Mouse (Mus musculus) heart, embryonic 12.5 days (tissue): ENCODE data around the gene Ubtd2. TPM values are rescaled to one million over a fixed set of nuclear protein-coding genes. Genes with fewer than 3 reads are reported as not detected.
A peak's percentile ranks its signal among the peaks of the same experiment; 100 is the strongest.

Experiments used
- ATAC-seq: fragments of 200-750 bp; cut with Nextera tagmentation; 2 replicates; pipeline ENCODE4 v1.8.0; 2017; ENCODE audit warnings: moderate TSS enrichment, moderate library complexity; ENCODE audit not compliant: insufficient number of reproducible peaks, low FRiP score
- H3K27ac ChIP-seq: fragments of 300-500 bp; sonication (generic); 2 replicates; pipeline ENCODE4 v1.5.1; 2016; ENCODE audit warnings: mild to moderate bottlenecking, moderate library complexity; ENCODE audit not compliant: poor library complexity, severe bottlenecking
- H3K27me3 ChIP-seq: fragments of 300-500 bp; sonication (generic); replicated peaks from 2 replicates; pipeline ENCODE4 v1.6.1; 2016; ENCODE audit warnings: mild to moderate bottlenecking, moderate library complexity
- H3K36me3 ChIP-seq: fragments of 300-500 bp; sonication (generic); 2 replicates; pipeline ENCODE4 v1.6.1; 2016; ENCODE audit warnings: mild to moderate bottlenecking, moderate library complexity
- H3K4me1 ChIP-seq: fragments of 300-500 bp; sonication (generic); replicated peaks from 2 replicates; pipeline ENCODE4 v1.6.1; 2016; ENCODE audit warnings: mild to moderate bottlenecking
- H3K4me2 ChIP-seq: fragments of 300-500 bp; sonication (generic); 2 replicates; pipeline ENCODE4 v1.6.1; 2016; ENCODE audit warnings: mild to moderate bottlenecking, moderate library complexity
- H3K4me3 ChIP-seq: fragments of 300-500 bp; sonication (generic); 2 replicates; pipeline ENCODE4 v1.5.1; 2016; ENCODE audit warnings: mild to moderate bottlenecking
- H3K9ac ChIP-seq: fragments of 300-500 bp; sonication (generic); 2 replicates; pipeline ENCODE4 v1.6.1; 2016; ENCODE audit warnings: mild to moderate bottlenecking, moderate library complexity
- H3K9me3 ChIP-seq: fragments of 300-500 bp; sonication (generic); replicated peaks from 2 replicates; pipeline ENCODE4 v1.6.1; 2016; ENCODE audit warnings: mild to moderate bottlenecking, moderate library complexity
- WGBS: fragments of 180-500 bp; shearing (Covaris S2); methylation state at CpG from one replicate; pipeline ENCODE4 v1.1.7; 2016; 5-methylcytosine and 5-hydroxymethylcytosine counted together
- polyA plus RNA-seq: library from polyadenylated mRNA; unstranded; fragments of >200 nt; fragmentation: Nextera tagmentation; extraction: Ambion mirVana; gene quantifications from 2 replicates; pipeline ENCODE4 v1.2.1, GENCODE M21; 2016

Gene Ubtd2
- polyA plus RNA-seq, 1 experiment from 2014 or later, result 34.8 TPM

DNA sequence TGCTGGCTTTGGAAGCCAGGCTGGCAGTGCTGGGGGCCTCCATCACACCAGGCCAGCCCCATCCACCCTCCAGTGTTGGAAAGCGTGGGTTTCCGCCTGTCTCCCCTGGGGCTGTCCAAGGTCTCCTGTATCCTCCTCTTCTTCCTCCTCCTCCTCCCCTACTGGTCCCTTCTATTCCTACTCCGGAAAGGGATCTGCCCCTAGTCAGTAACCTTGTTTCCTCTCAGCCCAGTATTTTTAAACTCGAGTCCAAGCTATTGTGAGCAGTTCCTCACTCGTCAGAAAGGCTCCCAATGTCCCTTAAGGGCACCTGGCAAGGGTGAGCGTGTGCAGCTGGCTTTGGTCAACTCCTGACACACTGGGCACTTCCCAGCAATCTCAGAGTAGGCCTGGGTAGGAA is 83.3 kb downstream of the Ubtd2 start:
- no peaks in the 10 kb centered on the region for H3K36me3 ChIP-seq
- H3K9ac ChIP-seq, result no peak overlapping the region
- H3K27me3 ChIP-seq, result peaks cover 5% of the 10 kb centered on the region; the same call in 1 of the 2 replicates
- no peaks in the 10 kb centered on the region for H3K9me3 ChIP-seq
- WGBS, result 59% methylated on average over 6 of the region's 6 CpGs
- H3K27ac ChIP-seq, result peak overlapping the region; percentile 26; the same call in 1 of the 2 replicates
- H3K4me3 ChIP-seq, result no peak overlapping the region
- H3K4me1 ChIP-seq, result peaks cover 48% of the 10 kb centered on the region
- H3K4me2 ChIP-seq, result no peak overlapping the region
- ATAC-seq, result no peak

DNA sequence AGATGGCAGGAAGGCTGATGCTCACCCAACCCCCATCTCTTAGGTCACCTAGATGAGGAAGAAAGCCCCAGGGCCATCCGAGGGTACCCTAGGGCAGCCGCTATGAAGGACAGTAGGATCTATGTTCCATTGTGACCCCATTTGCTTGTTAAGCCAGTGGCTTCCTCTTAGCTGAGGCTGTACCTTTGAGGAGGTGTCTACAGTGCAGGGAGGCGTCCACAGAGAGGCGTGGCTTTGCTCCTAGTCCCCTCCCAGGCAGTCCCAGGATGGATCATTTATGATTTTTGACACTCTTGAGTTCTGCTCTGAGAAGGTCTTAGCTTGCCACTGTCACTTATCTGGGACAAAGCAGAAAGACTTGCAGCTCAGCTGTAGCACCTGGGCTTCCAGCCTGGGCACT is 83.7 kb downstream of the Ubtd2 start:
- no peak for ATAC-seq
- 0 out of 2 replicates have a peak overlapping the region, but pooled peaks have one; percentile 26 for H3K27ac ChIP-seq
- H3K36me3 ChIP-seq, result no peaks in the 10 kb centered on the region
- H3K4me1 ChIP-seq, result peaks cover 44% of the 10 kb centered on the region
- no peak overlapping the region for H3K9ac ChIP-seq
- no peak overlapping the region for H3K4me3 ChIP-seq
- WGBS, result 90% methylated on average over 4 of the region's 4 CpGs
- H3K9me3 ChIP-seq, result no peaks in the 10 kb centered on the region
- peaks cover 5% of the 10 kb centered on the region; the same call in 1 of the 2 replicates for H3K27me3 ChIP-seq
- H3K4me2 ChIP-seq, result no peak overlapping the region

DNA sequence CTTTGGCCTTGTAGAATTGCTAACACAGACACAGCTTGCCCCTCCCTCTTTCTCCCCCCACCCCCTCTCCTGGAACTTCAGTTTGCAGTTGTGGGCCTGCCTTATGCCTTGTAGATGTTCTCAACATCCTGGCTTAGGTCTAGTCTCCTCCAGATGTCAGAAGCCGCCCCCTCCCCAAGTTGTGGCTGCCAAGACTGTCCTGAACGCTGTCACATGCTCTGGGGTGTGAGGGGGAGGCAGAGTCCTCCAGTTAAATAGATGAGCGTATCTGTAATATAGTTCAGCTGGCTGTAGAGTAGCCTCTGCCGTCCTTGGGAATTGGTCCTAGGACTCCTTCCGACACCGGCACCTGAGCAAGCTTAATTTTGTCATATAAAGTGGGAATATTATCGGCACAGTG is 84.5 kb downstream of the Ubtd2 start:
- H3K9me3 ChIP-seq, result no peaks in the 10 kb centered on the region
- no peak for ATAC-seq
- H3K4me3 ChIP-seq, result no peak overlapping the region
- H3K27me3 ChIP-seq, result no peaks in the 10 kb centered on the region
- peaks cover 37% of the 10 kb centered on the region for H3K4me1 ChIP-seq
- WGBS, result 83% methylated on average over 7 of the region's 7 CpGs
- H3K27ac ChIP-seq, result no peak overlapping the region
- H3K36me3 ChIP-seq, result no peaks in the 10 kb centered on the region
- H3K4me2 ChIP-seq, result no peak overlapping the region
- H3K9ac ChIP-seq, result no peak overlapping the region

DNA sequence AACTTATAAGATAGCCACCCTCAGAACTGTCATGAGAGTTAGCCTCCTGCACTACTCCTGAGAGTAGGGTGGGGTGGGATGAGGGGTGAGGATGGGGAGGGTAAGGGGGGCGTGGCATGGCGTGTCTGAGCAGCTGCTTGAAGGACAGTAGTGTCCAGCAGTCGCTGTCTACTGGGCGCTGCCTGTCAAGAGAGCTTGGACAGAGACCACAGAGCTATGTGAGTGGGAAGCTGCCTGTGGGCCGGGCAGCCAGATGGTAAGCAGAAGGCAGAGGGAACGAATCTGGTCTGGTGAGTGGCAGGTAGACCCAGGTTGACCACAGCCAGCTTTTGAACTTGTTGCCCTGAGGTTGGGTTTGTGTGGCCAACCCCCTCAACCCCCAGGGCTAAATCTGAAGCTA is 85.3 kb downstream of the Ubtd2 start:
- H3K27me3 ChIP-seq, result no peaks in the 10 kb centered on the region
- H3K27ac ChIP-seq, result no peak overlapping the region
- no peak overlapping the region for H3K4me2 ChIP-seq
- H3K36me3 ChIP-seq, result no peaks in the 10 kb centered on the region
- H3K9me3 ChIP-seq, result no peaks in the 10 kb centered on the region
- no peak overlapping the region for H3K9ac ChIP-seq
- no peak overlapping the region for H3K4me3 ChIP-seq
- no peak for ATAC-seq
- 72% methylated on average over 6 of the region's 6 CpGs for WGBS
- H3K4me1 ChIP-seq, result peaks cover 32% of the 10 kb centered on the region

DNA sequence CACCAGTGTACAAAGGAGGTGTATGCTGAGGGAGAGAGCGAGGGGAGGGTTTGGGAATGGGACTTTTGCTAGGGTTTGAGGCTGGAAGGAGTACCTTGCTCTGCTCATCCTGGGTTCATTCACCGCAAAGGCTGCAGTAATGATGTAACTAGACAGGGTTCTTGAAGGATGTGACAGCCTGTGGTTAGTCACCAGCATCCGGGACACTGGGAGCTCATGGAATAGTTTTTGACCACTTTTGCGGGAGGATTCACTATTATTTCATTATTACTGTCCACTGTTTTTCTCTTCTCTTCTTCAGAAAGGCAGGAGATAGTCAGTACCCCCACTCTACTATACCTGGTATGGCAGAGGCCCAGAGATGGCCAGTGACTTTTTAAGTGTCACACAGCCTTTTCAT is 87.0 kb downstream of the Ubtd2 start:
- Histone ChIP-seq H3K9ac (no peak overlapping the region), H3K27ac (peak overlapping the region; percentile 37), H3K4me1 (peaks cover 28% of the 10 kb centered on the region), H3K9me3 (no peaks in the 10 kb centered on the region), H3K27me3 (no peaks in the 10 kb centered on the region), H3K4me3 (no peak overlapping the region), H3K4me2 (0 out of 2 replicates have a peak overlapping the region, but pooled peaks have one; percentile 0), H3K36me3 (no peaks in the 10 kb centered on the region)
- whole genome bisulfite sequencing, result 89% methylated on average over 4 of the region's 4 CpGs
- no peak for ATAC-seq

DNA sequence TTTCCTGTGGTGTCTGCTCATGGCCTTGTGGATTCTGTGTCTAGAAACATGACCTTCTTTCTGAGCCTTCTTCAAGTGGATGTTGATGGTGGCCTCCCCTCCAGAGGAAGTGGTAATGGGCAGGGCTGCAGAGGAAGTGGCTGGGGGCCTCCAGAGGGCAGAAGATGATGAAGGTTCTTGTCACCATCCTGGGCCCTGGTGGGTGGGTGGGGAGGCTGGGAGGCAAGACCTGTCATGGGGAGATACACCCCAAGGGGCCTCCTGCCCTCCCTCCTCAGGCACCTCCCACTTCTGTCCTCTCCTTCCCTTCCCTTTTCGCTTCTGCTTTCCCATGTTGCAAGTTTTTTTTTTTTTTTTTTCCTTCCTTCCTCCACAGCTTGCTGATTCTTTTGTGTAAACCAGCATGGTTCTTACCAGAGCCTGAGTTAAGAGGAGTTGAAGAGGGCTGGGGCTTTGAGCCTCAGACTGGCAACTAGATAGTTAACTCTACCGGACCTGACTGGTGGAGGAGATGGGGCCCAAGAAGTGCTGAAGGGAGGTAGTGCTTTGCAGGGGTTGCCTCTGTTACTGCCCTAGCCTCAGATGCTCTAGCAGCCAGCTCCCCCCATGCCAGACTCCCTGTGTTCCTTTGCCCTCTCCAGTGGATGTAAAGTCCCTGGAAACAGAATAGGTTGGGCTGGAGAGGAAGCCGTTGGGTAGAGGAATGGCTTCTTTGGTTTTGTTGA is 87.7 kb downstream of the Ubtd2 start:
- 36% methylated on average over 3 of the region's 3 CpGs for WGBS
- peak; percentile 61 for ATAC-seq
- no peak overlapping the region for H3K4me3 ChIP-seq
- H3K36me3 ChIP-seq, result no peaks in the 10 kb centered on the region
- H3K4me2 ChIP-seq, result 0 out of 2 replicates have a peak overlapping the region, but pooled peaks have one; percentile 0
- H3K27ac ChIP-seq, result peak overlapping the region; percentile 37
- H3K9me3 ChIP-seq, result no peaks in the 10 kb centered on the region
- peaks cover 34% of the 10 kb centered on the region for H3K4me1 ChIP-seq
- H3K9ac ChIP-seq, result 0 out of 2 replicates have a peak overlapping the region, but pooled peaks have one; percentile 35
- H3K27me3 ChIP-seq, result no peaks in the 10 kb centered on the region

DNA sequence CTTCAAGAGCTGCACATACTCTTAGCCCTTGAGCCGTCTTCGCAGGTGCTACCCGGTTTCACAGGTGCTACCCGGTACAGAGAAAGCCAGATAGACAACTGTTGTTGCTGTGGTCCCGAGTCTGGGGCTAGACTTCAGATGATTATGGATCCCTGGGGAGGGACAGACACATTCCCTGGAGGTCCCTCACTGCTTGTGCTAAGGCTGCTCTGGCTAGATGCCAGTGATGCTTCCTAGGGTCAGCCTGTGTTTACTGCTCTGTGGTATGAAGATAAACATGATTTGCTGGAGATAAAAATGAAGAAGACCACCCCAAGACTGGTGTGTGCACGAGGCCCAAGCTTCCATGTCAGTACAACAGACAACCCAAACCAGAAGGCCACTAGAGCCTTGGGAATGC is 88.9 kb downstream of the Ubtd2 start:
- Histone ChIP-seq H3K4me1 (peaks cover 32% of the 10 kb centered on the region), H3K27ac (no peak overlapping the region), H3K27me3 (no peaks in the 10 kb centered on the region), H3K4me2 (no peak overlapping the region), H3K36me3 (no peaks in the 10 kb centered on the region), H3K9ac (no peak overlapping the region), H3K9me3 (no peaks in the 10 kb centered on the region), H3K4me3 (no peak overlapping the region)
- no peak for ATAC-seq
- WGBS, result 79% methylated on average over 6 of the region's 6 CpGs

DNA sequence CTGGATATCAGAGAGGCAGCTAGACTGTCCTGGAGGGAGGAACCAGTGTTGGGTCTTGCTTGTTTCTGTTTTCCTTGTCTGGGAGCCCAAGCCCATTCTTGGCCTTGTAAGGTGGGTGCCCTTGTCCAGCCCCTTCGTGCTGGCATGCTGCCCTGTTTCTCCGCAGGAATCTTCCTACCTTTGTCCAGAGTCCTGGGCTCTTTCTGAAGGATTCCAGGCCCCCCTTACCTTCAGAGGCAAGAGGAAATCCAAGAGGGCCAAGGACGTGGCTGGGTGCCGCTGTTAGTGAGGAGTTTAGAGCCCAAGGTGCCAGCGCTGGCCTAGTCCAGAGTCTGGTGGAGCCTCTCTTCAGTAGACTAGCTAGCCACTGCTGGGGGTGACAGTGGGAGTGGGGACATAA is 89.3 kb downstream of the Ubtd2 start:
- H3K9ac ChIP-seq, result no peak overlapping the region
- no peaks in the 10 kb centered on the region for H3K27me3 ChIP-seq
- H3K27ac ChIP-seq, result no peak overlapping the region
- no peaks in the 10 kb centered on the region for H3K9me3 ChIP-seq
- no peak for ATAC-seq
- H3K4me1 ChIP-seq, result peaks cover 31% of the 10 kb centered on the region
- no peak overlapping the region for H3K4me3 ChIP-seq
- 82% methylated on average over 5 of the region's 5 CpGs for WGBS
- H3K36me3 ChIP-seq, result no peaks in the 10 kb centered on the region
- H3K4me2 ChIP-seq, result no peak overlapping the region

DNA sequence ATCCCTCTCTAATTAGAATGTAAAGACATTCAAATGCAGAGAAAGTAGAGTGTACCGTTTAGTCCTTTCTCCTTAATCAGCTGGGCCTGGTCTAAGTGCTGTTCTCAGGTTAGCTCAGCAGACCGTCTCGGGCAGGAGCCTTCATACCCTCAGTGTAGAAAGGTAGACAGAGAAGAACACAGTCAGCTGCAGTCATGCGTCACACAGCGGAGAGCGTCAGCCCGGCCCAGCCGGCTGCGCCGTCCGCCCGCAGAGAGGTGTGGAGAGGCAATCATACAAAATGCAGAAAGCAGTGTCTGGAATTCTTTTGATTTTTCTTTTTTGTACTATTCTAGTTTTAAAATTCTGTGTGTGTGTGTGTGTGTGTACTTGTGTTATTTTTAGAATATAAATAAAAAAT is 90.4 kb downstream of the Ubtd2 start:
- WGBS, result 86% methylated on average over 12 of the region's 12 CpGs
- no peaks in the 10 kb centered on the region for H3K36me3 ChIP-seq

DNA sequence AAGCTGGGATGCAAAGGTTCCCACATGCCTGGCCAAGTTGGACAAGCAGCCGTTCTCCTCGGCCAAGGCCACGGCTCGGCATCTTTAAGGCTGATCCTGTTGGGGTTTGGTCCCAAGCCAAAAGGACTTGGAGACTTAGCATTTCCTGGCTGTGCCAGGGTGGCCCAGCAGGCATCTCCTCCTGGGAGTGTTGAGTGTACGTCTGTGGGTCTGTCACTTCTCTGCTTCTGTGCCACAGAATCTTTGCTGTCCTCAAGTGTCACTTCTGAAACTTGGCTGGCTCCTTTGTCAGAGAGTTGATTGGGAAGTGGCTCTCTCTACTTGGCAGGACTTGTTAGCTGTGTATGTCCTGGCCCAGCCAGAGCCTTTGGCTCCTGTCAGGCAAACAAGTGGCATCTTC is 91.3 kb downstream of the Ubtd2 start:
- Histone ChIP-seq H3K27ac (no peak overlapping the region), H3K4me3 (no peak overlapping the region), H3K4me1 (peaks cover 32% of the 10 kb centered on the region), H3K9me3 (no peaks in the 10 kb centered on the region), H3K36me3 (no peaks in the 10 kb centered on the region), H3K4me2 (no peak overlapping the region), H3K27me3 (no peaks in the 10 kb centered on the region), H3K9ac (no peak overlapping the region)
- no peak for ATAC-seq
- WGBS, result 78% methylated on average over 5 of the region's 5 CpGs

More for the DNA sequence above, 90.4 kb downstream of the Ubtd2 start:
- Histone ChIP-seq H3K4me1 (peaks cover 28% of the 10 kb centered on the region), H3K27ac (no peak overlapping the region), H3K4me2 (no peak overlapping the region), H3K27me3 (no peaks in the 10 kb centered on the region), H3K9ac (no peak overlapping the region), H3K4me3 (no peak overlapping the region), H3K9me3 (no peaks in the 10 kb centered on the region)
- no peak for ATAC-seq

DNA sequence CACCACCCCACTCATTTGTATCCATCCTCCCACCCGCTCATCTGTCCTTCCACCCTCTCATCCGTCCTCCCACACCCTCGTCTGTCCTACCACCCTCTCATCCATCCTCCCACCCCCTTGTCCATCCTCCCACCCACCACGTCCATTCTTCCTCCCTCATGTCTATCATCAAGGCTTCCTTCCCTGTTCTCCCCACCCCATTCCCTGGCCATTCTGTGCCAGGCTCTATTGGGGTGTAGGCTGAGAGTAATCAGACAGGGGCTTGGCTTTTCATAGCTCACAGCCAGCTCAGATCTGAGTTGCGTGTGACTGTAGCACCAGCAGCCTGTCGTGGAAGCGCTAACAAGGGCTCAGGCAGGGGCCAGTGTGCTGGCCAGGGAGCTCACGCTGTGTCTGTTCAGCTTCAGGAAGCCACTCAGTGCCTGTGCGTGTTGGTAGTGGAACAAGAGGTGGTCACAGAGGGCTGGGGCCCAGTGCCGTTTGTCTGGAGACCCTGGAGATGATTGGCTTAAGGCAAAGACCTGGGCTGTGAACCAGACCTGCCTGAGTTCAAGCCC is 92.3 kb downstream of the Ubtd2 start:
- Histone ChIP-seq H3K4me2 (no peak overlapping the region), H3K27ac (no peak overlapping the region), H3K9me3 (no peaks in the 10 kb centered on the region), H3K4me1 (peaks cover 39% of the 10 kb centered on the region), H3K4me3 (no peak overlapping the region), H3K27me3 (no peaks in the 10 kb centered on the region), H3K9ac (no peak overlapping the region), H3K36me3 (no peaks in the 10 kb centered on the region)
- WGBS, result 65% methylated on average over 10 of the region's 10 CpGs
- ATAC-seq, result no peak
